ENCODE assay signal across 21 mouse cellular contexts in genomic region chr9:55878066-55878465, GRCm38 (mm10). TPM values are rescaled to one million over a fixed set of nuclear protein-coding genes. Genes with fewer than 3 reads are reported as not detected.
DNase-seq lines count a peak whose midpoint lies in the region; ATAC-seq and TF ChIP-seq lines count a peak whose summit lies in the region.
"Had no signal": no experiment of that assay in that cellular context is flagged by ENCODE, and none has a peak within 500 bp of the region (broad histone marks: within the 10 kb centered on the region; RNA-seq: fewer than 3 reads in every experiment).

No protein-coding gene starts in this region.

- H3K27me3 ChIP-seq in forebrain, embryonic 13.5 days: no peaks in the 10 kb centered on the region
- no peaks in the 10 kb centered on the region for H3K27me3 ChIP-seq in forebrain, embryonic 10.5 days (ENCODE audit: poor library complexity, severe bottlenecking)
- H3K27me3 ChIP-seq in intestine, embryonic 16.5 days (replicated peaks; ENCODE audit: control insufficient read depth, insufficient read depth, low read length): no peaks in the 10 kb centered on the region
- H3K27me3 ChIP-seq in intestine, postnatal 0 days (replicated peaks; ENCODE audit: control insufficient read depth, insufficient read depth, low read length): no peaks in the 10 kb centered on the region
- no peaks in the 10 kb centered on the region for H3K27me3 ChIP-seq in lung, postnatal 0 days (replicated peaks; ENCODE audit: insufficient read depth, low read length)
- no peaks in the 10 kb centered on the region for H3K27me3 ChIP-seq in forebrain, embryonic 16.5 days (replicated peaks; ENCODE audit: control insufficient read depth, insufficient read depth, low read length)
- H3K27me3 ChIP-seq: liver, embryonic 13.5 days; neural tube, embryonic 13.5 days had no signal

- ATAC-seq in forebrain, embryonic 13.5 days: peak; percentile 41; the same call in 1 of the 2 replicates
- peak; percentile 48; the same call in 1 of the 2 replicates for ATAC-seq in intestine, embryonic 16.5 days
- no peak for ATAC-seq in intestine, postnatal 0 days
- no peak for ATAC-seq in lung, postnatal 0 days
- peak; percentile 71 for ATAC-seq in forebrain, embryonic 16.5 days
- ATAC-seq in frontal cortex, adult (ENCODE audit: low TSS enrichment): no peak

- H3K4me1 ChIP-seq in forebrain, embryonic 13.5 days: no peaks in the 10 kb centered on the region
- no peaks in the 10 kb centered on the region for H3K4me1 ChIP-seq in forebrain, embryonic 10.5 days
- H3K4me1 ChIP-seq in intestine, embryonic 16.5 days (ENCODE audit: control insufficient read depth, insufficient read depth, low read length): no peaks in the 10 kb centered on the region
- H3K4me1 ChIP-seq in intestine, postnatal 0 days (replicated peaks; ENCODE audit: control insufficient read depth, insufficient read depth, low read length): no peaks in the 10 kb centered on the region
- no peaks in the 10 kb centered on the region for H3K4me1 ChIP-seq in lung, postnatal 0 days (ENCODE audit: insufficient read depth, low read depth, low read length)
- no peaks in the 10 kb centered on the region for H3K4me1 ChIP-seq in lung, adult 2 months (ENCODE audit: control insufficient read depth, insufficient read depth, low read length)
- peaks cover 11% of the 10 kb centered on the region for H3K4me1 ChIP-seq in forebrain, embryonic 16.5 days (replicated peaks; ENCODE audit: control insufficient read depth, insufficient read depth, low read length)
- H3K4me1 ChIP-seq: liver, embryonic 13.5 days; neural tube, embryonic 13.5 days had no signal

- TF ChIP-seq EP300 in lung, postnatal 0 days (IDR thresholded peaks at IDR 0.05): no peak

- no peaks in the 10 kb centered on the region for H3K9me3 ChIP-seq in forebrain, embryonic 13.5 days (replicated peaks)
- H3K9me3 ChIP-seq in forebrain, embryonic 10.5 days: no peaks in the 10 kb centered on the region
- no peaks in the 10 kb centered on the region for H3K9me3 ChIP-seq in intestine, embryonic 16.5 days (ENCODE audit: control insufficient read depth, low read length)
- no peaks in the 10 kb centered on the region for H3K9me3 ChIP-seq in intestine, postnatal 0 days (ENCODE audit: control insufficient read depth)
- no peaks in the 10 kb centered on the region for H3K9me3 ChIP-seq in lung, postnatal 0 days (ENCODE audit: low read length)
- no peaks in the 10 kb centered on the region for H3K9me3 ChIP-seq in forebrain, embryonic 16.5 days (ENCODE audit: control insufficient read depth, low read length)
- H3K9me3 ChIP-seq: G1E; liver, embryonic 13.5 days; neural tube, embryonic 13.5 days had no signal

- no peak overlapping the region for H3K4me2 ChIP-seq in forebrain, embryonic 13.5 days
- H3K4me2 ChIP-seq in intestine, embryonic 16.5 days (ENCODE audit: low read depth, low read length): no peak overlapping the region
- H3K4me2 ChIP-seq in intestine, postnatal 0 days (replicated peaks; ENCODE audit: low read depth): no peak overlapping the region
- H3K4me2 ChIP-seq in lung, postnatal 0 days (replicated peaks; ENCODE audit: low read depth, low read length): no peak overlapping the region
- H3K4me2 ChIP-seq in forebrain, embryonic 16.5 days (ENCODE audit: low read length): no peak overlapping the region
- H3K4me2 ChIP-seq: liver, embryonic 13.5 days; midbrain, embryonic 11.5 days; neural tube, embryonic 13.5 days had no signal

- H3K27ac ChIP-seq in forebrain, embryonic 13.5 days: no peak overlapping the region
- H3K27ac ChIP-seq in forebrain, embryonic 10.5 days: no peak overlapping the region
- no peak overlapping the region for H3K27ac ChIP-seq in intestine, embryonic 16.5 days (ENCODE audit: low read length)
- no peak overlapping the region for H3K27ac ChIP-seq in intestine, postnatal 0 days (ENCODE audit: low read depth, low read length)
- no peak overlapping the region for H3K27ac ChIP-seq in lung, postnatal 0 days (ENCODE audit: low read length)
- H3K27ac ChIP-seq in forebrain, embryonic 16.5 days (ENCODE audit: low read length): peak overlapping the region; percentile 41; the same call in 1 of the 2 replicates
- H3K27ac ChIP-seq: gastrocnemius, adult 2 months; left cerebral cortex, adult 2 months; liver, embryonic 13.5 days; neural tube, embryonic 13.5 days; stomach, postnatal 0 days had no signal

- no peak overlapping the region for H3K9ac ChIP-seq in forebrain, embryonic 13.5 days
- H3K9ac ChIP-seq in intestine, embryonic 16.5 days (ENCODE audit: low read depth, low read length): no peak overlapping the region
- no peak overlapping the region for H3K9ac ChIP-seq in intestine, postnatal 0 days (ENCODE audit: low read depth, low read length)
- no peak overlapping the region for H3K9ac ChIP-seq in lung, postnatal 0 days (replicated peaks; ENCODE audit: low read depth)
- H3K9ac ChIP-seq in forebrain, embryonic 16.5 days (replicated peaks; ENCODE audit: low read depth, low read length): no peak overlapping the region
- H3K9ac ChIP-seq: liver, embryonic 13.5 days; neural tube, embryonic 13.5 days had no signal

- no peak for TF ChIP-seq CTCF in intestine, postnatal 0 days (IDR thresholded peaks at IDR 0.05; ENCODE audit: low read depth)
- no peak for TF ChIP-seq CTCF in lung, postnatal 0 days (IDR thresholded peaks at IDR 0.05)
- no peak for TF ChIP-seq CTCF in lung, adult 2 months (IDR thresholded peaks at IDR 0.05; ENCODE audit: insufficient read depth, low read length)

- 93% methylated on average over 1 of the region's 1 CpGs for WGBS in forebrain, embryonic 13.5 days
- 96% methylated on average over 1 of the region's 1 CpGs for WGBS in forebrain, embryonic 10.5 days
- 71% methylated on average over 1 of the region's 1 CpGs for WGBS in intestine, embryonic 16.5 days
- WGBS in intestine, postnatal 0 days: 67% methylated on average over 1 of the region's 1 CpGs
- 62% methylated on average over 1 of the region's 1 CpGs for WGBS in lung, postnatal 0 days
- 82% methylated on average over 1 of the region's 1 CpGs for WGBS in lung, adult 2 months
- WGBS in forebrain, embryonic 16.5 days: 55% methylated on average over 1 of the region's 1 CpGs

- DNase-seq in forebrain, embryonic 10.5 days (ENCODE audit: extremely low spot score, low spot score): no peak
- peak; percentile 13 for DNase-seq in lung, postnatal 0 days (ENCODE audit: low spot score)
- DNase-seq in lung, adult 2 months: no peak
- DNase-seq: cerebellum, adult 9-10 months; gastrocnemius, adult 2 months; heart, adult 11 months; kidney, postnatal 4 days; layer of hippocampus, adult 9-11 months; left cerebral cortex, postnatal 4 days; liver, embryonic 13.5 days; right cerebral cortex, adult 18-20 months had no signal

- H3K4me3 ChIP-seq in forebrain, embryonic 13.5 days: no peak overlapping the region
- no peak overlapping the region for H3K4me3 ChIP-seq in forebrain, embryonic 10.5 days
- no peak overlapping the region for H3K4me3 ChIP-seq in intestine, embryonic 16.5 days (ENCODE audit: low read length)
- no peak overlapping the region for H3K4me3 ChIP-seq in intestine, postnatal 0 days (ENCODE audit: low read depth, low read length)
- no peak overlapping the region for H3K4me3 ChIP-seq in lung, postnatal 0 days (ENCODE audit: low read depth, low read length)
- no peak overlapping the region for H3K4me3 ChIP-seq in lung, adult 2 months (replicated peaks; ENCODE audit: extremely low read depth, low read depth, low read length)
- no peak overlapping the region for H3K4me3 ChIP-seq in forebrain, embryonic 16.5 days (replicated peaks; ENCODE audit: low read length)
- H3K4me3 ChIP-seq: gastrocnemius, adult 2 months; left cerebral cortex, adult 2 months; liver, embryonic 13.5 days; neural tube, embryonic 13.5 days had no signal

- no peak for TF ChIP-seq POLR2A in lung, adult 2 months (IDR thresholded peaks at IDR 0.05; ENCODE audit: borderline replicate concordance, extremely low read depth, low read depth, low read length)

- H3K36me3 ChIP-seq in forebrain, embryonic 13.5 days (ENCODE audit: poor library complexity, severe bottlenecking): no peaks in the 10 kb centered on the region
- H3K36me3 ChIP-seq in forebrain, embryonic 10.5 days (replicated peaks): no peaks in the 10 kb centered on the region
- no peaks in the 10 kb centered on the region for H3K36me3 ChIP-seq in intestine, embryonic 16.5 days (ENCODE audit: control insufficient read depth, insufficient read depth, low read length)
- no peaks in the 10 kb centered on the region for H3K36me3 ChIP-seq in intestine, postnatal 0 days (ENCODE audit: control insufficient read depth, insufficient read depth)
- H3K36me3 ChIP-seq in lung, postnatal 0 days (ENCODE audit: insufficient read depth, low read length): no peaks in the 10 kb centered on the region
- H3K36me3 ChIP-seq in forebrain, embryonic 16.5 days (ENCODE audit: control insufficient read depth, insufficient read depth): no peaks in the 10 kb centered on the region
- H3K36me3 ChIP-seq: G1E; liver, embryonic 13.5 days had no signal

RNA-seq across cellular contexts. Expression of gene Scaper, which starts 59.9 kb away (rescaled TPM):
- 24.5 and 26.1 TPM in 2 replicates for polyA plus RNA-seq in forebrain, embryonic 13.5 days (2015; fragmentation: Nextera tagmentation; extraction: Ambion mirVana)
- polyA plus RNA-seq in forebrain, embryonic 10.5 days (2016; fragmentation: Nextera tagmentation; extraction: Ambion mirVana): 6.0 and 6.1 TPM in 2 replicates
- 7.4 and 7.9 TPM in 2 replicates for polyA plus RNA-seq in intestine, embryonic 16.5 days (2015; fragmentation: Nextera tagmentation; extraction: Ambion mirVana)
- 5.2 and 6.3 TPM in 2 replicates for polyA plus RNA-seq in intestine, postnatal 0 days (2015; fragmentation: Nextera tagmentation; extraction: Ambion mirVana)
- 7.1 and 9.8 TPM in 2 replicates for polyA plus RNA-seq in lung, postnatal 0 days (2015; fragmentation: Nextera tagmentation; extraction: Ambion mirVana)
- polyA plus RNA-seq in lung, adult 2 months (2012; rRNA removed): 4.3 and 5.9 TPM in 2 replicates
- 36.5 and 39.8 TPM in 2 replicates for polyA plus RNA-seq in forebrain, embryonic 16.5 days (2015; fragmentation: Nextera tagmentation; extraction: Ambion mirVana)

Comparison
In these comparisons a context has a peak if more than half of its experiments do, and no peak if none do; other contexts are left out.
1. ATAC-seq: peak in forebrain, embryonic 13.5 days (single experiment), intestine, embryonic 16.5 days (single experiment) and forebrain, embryonic 16.5 days (single experiment); none in intestine, postnatal 0 days (single experiment), lung, postnatal 0 days (single experiment) and frontal cortex, adult (single experiment).